Mouse (Mus musculus): ENCODE measurements around the gene Gm47841.
A peak's percentile ranks its signal among the peaks of the same experiment; 100 is the strongest.

The Gm47841 gene

DNA sequence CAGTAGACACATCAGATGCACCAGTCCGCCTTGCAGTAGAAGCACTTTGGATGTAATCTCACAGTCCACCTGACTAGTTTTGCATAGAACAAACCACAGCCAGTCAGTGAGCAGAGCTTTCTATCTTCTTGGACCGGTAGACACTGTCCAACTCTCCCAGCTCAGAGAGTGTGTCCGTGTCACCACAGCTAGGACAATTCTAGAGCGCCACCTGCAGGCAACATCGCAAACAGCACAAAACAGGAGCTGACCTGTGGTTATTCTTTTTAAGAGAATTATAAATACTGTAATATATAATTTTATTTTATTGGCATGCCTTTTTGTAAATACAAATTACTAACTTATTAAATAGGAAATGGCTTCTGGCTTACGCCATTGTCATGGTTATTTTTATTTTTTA, 4.6 kb downstream of the Gm47841 start:
- peak; percentile 51 for DNase-seq (ENCODE audit: low spot score)

DNA sequence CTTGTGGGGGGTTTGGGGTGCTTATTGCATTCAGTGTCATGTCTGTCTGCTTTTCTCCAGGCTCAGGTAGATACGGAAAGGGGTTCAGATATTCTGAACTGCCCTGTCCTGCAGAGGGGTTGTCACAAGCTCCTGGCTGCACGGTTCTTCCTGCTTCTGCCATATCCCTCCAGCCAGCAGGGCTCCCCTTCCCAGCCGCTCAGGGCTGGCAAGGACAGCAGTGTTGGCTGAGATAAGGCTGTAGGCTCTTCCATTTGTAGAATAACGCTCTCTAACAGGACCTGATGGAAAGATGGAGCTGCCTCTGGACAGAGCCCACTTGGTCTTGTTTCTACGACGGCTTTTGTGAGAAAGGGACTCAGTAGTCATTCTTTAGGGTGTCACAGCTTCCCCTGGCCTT, 5.2 kb downstream of the Gm47841 start:
- no peak for DNase-seq (ENCODE audit: low spot score)

DNA sequence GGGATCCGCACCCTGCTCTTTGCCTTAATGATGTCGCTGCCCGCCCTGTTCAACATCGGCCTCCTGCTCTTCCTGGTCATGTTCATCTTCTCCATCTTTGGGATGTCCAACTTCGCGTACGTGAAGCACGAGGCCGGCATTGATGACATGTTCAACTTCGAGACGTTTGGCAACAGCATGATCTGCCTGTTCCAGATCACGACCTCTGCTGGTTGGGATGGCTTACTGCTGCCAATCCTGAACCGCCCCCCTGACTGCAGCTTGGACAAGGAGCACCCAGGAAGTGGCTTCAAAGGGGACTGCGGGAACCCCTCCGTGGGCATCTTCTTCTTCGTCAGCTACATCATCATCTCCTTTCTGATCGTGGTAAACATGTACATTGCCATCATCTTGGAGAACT, 7.5 kb downstream of the Gm47841 start:
- no peak for DNase-seq (ENCODE audit: low spot score)

DNA sequence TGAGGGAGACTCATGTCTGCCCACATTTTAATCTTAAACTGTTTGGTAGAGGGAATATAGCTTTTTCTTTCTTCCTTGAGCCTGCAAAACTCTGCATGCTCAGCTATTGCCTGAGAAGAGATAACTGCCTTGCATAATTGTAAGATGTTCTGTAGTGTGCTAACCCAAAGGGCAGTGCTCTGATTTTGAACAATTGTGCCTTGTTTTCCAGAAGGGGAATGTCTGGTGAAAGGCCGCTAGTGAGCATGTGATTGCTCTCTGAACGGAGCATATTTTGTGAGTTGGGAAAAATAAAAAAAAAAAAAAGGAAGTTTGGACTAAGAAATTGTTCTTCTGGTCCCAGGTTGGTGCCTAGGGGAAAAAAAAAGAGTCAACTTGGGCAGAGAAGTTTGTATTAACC, 18.2 kb downstream of the Gm47841 start:
- DNase-seq (ENCODE audit: low spot score), result no peak

DNA sequence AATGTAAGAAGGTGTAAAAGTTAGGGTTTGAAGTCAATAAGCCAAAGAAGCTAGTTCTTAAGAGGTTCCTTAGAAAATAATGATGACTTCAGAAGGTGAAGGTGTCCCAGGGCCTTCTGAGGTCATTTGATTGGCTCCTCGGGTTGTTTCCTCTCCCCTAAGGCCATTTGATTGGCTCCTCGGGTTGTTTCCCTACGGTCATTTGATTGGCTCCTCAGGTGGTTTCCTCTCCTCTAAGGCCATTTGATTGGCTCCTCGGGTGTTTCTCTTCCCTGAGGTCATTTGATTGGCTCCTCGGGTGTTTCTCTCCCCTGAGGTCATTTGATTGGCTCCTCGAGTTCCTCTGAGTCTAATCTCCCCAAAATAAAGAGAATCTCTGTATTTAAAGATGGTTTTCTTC, 35.8 kb downstream of the Gm47841 start:
- DNase-seq (ENCODE audit: low spot score), result no peak

DNA sequence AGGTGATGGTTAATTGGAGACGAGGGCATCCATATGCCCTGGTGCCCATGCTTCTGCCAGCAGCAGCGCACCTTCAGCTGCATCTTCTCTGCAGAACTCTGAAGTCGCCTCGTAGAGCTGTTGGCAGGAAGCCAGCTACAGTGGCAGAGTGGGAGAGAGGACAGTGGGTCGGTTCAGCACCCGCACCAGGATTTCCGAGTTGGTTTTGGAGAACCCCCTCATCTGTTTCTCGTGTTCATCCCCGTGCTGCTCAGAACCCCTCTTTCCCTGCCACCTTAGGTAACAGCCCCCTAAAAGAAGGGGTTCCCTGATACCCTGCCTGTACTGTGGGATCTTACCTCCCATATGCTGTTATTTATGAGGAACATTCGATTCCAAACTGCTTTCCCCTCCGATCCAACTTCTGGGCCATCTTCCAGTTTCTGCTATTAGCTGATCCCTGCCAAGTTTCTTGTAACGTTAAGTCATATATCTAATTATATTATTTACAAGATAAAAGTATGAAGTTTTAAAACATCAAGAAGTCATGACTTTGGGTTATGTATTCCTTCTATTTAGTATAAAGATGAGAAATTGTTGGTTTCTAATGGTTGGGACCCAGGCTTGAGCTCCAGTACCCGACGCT, 38.7 kb downstream of the Gm47841 start:
- no peak for DNase-seq (ENCODE audit: low spot score)

DNA sequence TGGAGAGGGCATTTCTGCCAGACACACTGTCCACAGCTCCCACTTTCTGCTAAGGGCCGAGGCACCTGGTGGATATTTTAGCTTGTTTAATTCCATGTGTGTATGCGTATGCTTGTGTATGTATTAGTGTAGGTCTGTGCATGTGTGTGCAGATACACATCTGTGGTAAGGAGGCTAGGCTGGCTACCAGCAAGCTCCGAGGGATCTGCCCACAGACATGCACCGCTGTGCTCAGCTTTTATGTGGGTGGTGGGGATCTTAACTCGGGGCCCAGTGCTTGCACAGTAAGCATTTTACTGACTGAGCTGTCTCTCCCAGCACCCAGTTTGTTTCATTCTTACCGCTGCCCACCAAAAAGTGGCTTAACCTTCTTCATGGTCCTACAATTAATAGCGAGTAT, 40.0 kb downstream of the Gm47841 start:
- DNase-seq (ENCODE audit: low spot score), result no peak

DNA sequence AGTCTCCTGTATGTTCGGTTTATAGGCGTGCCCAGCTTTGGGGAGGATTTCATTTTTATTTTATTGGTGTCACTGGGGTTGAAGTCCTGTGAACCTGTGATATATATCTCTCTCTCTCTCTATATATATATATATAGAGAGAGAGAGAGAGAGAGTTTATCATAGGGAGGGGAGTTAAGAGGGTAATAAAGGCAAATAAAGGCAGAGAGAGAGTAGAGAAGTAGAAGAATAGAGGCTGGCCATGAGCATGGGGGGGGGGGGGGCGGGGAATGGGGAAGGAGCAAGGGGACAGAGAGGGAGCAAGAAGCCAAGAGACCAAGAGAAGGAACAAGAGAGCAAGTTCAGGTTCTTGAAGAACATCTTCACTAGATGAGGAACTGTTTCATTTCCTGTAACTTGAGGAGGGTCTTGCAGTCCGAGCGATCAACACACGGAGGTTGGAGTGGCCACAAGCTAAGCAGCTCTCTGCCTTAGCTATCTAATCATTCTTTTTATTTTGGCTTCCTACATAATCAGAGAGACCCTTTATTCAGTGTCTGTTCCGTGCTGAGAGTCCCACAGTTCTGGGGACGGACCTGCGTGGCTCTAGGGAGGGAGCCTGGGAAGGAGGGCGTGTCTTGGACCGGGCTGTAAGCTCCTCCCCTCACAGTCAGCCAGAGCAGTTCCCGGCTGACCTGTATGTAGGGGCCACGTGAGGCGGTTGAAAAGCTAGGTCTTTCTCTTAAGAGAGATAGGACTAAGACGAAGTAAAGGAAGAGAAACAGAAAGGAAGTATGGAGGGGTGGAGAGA, 40.8 kb downstream of the Gm47841 start:
- peak; percentile 36 for DNase-seq (ENCODE audit: low spot score)

DNA sequence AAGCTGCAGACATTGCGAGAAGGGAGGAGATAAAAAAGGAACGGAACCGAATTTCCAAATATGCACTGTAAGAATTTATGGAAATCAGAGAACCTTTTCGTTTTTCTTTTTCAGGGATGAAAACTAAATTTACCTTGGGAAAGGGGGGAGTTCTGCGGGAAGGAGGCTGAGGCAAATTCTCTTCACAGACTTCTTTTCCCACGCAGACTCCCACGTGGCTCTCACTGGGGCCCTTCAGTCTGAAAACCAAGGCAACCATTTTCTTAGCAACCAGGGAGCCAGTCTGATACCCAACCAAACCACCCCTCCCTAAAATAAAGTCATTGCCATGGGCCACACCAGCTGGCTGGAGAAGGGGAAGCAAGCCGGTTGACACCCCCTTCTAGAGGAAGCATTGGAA, 41.5 kb downstream of the Gm47841 start:
- DNase-seq (ENCODE audit: low spot score), result no peak

DNA sequence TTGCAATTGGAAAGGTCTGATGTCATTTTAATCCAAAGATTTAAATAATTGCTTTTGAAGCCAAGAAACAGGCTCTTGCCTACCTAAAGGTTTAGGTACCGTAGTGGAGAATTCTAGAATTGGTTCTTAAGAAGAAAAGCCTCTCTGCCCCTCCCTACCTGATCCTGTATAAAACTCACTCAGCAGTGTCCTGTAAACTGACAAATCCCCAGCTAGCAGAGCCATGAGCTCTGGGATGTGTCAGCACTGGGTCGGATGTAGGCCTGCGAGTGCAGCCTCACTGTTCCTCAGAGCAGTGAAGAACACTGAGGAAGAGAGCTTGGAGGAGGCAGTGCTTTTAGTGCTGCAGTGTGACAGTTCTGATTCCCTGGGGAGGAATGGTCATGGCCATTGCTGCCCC, 42.7 kb downstream of the Gm47841 start:
- no peak for DNase-seq (ENCODE audit: low spot score)

DNA sequence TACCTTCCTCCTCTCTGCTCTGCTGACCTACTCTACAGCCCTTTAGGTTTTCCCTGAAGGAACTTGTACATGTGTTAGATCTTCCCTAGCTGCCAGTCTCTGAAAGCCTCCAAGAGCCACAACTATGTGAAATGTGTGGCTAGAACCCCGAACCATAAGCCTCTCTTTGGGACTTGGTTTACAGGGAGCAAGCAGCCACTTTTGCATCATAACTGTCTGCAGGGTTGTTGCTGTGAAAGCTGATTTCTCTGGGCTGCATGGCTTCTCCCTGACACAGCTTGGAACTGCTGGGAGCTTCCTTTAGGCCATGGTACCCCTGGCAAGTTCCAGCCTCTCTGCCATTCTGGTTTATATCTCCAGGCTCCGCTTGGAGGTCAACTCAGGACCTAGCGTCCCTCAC, 44.7 kb downstream of the Gm47841 start:
- no peak for DNase-seq (ENCODE audit: low spot score)

DNA sequence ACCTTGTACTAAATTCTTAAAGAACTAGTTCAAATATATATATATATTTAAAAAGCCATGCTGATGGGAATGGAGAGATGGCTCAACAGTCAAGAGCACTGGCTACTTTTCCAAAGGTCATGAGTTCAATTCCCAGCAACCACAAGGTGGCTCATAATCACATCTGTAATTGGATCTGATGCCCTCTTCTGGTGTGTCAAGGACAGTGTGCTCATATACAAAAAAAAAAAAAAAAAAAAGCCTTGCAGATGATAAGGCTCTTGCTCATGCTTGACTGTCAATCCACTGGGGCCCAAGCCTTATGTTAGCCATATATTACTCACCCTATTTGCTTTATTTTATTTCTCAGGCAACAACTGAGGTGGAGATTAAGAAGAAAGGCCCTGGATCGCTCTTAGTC, 45.5 kb downstream of the Gm47841 start:
- no peak for DNase-seq (ENCODE audit: low spot score)

DNA sequence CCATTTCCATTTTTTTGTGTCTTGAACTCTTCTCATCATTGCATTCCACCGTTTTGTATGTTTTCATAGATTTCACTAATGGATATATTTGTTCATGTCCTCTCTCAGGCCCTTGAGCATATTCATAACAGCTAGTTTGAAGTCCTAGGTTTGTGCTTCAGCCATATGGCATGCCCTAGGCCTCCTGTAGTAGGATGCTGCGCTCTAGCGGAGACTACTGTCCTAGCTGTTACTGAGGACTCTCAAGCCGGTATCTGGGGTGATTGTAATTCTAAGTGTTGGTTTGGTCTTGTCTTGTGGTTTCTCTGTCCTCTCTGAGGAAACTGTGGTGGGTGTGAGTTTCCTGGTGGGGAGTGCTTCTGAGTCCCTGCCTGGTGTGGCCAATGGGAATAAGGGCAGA, 50.1 kb downstream of the Gm47841 start:
- no peak for DNase-seq (ENCODE audit: low spot score)

Measured in ovary, postnatal 14 days (tissue).